Mouse (Mus musculus) liver, postnatal 0 days (tissue): ENCODE results near the gene Hemk1.

Experiments
- CTCF ChIP-seq: sonication (generic); IDR thresholded peaks from 2 replicates; pipeline ENCODE4 v1.5.1; 2016; ENCODE audit warnings: antibody characterized with exemption, low read depth
- EP300 ChIP-seq: IDR thresholded peaks from 2 replicates; pipeline ENCODE4 v1.6.1; 2016; ENCODE audit warnings: antibody characterized with exemption, low read depth, mild to moderate bottlenecking

DNA sequence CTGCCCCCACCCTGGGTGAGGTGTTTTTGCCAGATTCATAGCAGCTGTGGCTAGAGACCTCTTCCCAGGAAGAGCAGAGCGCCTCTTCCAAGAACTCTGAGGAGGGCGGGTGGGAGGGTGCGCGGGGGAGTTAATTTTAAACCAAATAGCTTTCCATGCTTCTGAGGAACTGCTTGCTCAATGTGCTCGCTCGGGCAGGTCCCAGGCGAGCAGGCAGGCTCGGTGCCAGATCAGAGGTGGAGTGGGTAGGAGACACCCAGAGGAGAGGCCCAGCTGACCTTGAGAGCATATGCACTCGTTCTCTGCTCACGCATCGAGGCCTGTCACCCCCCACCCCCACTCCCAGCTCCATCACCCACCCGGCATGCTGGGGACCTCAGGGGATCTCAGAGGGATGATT, 30.3 kb downstream of the Hemk1 start:
- TF ChIP-seq CTCF (no peak), EP300 (no peak)
